Mouse (Mus musculus) heart, embryonic 14.5 days (tissue): ENCODE measurements around the gene Opa1. TPM values are rescaled to one million over a fixed set of nuclear protein-coding genes. Genes with fewer than 3 reads are reported as not detected.

Experiments
- ATAC-seq: fragments of 200-750 bp; cut with Nextera tagmentation; 2 replicates; pipeline ENCODE4 v1.8.0; 2017; ENCODE audit warnings: low read depth, moderate TSS enrichment; ENCODE audit not compliant: insufficient number of reproducible peaks, insufficient read depth, low FRiP score
- H3K27ac ChIP-seq, 2 experiments: fragments of 200-500 bp in 1 of 2; fragments of 300-500 bp in 1 of 2; sonication (generic) in 1 of 2; replicated peaks in 1 of 2; 2 replicates each; pipeline ENCODE4 v1.5.1; 2012 to 2014; ENCODE audit warnings: low read depth in 2 of 2, low read length in 2 of 2, control low read depth in 1 of 2, mild to moderate bottlenecking in 1 of 2, mixed read lengths in 1 of 2; ENCODE audit not compliant: control insufficient read depth in 1 of 2, insufficient read depth in 1 of 2
- H3K27me3 ChIP-seq: fragments of 300-500 bp; sonication (generic); 2 replicates; pipeline ENCODE4 v1.6.1; 2014; ENCODE audit warnings: mild to moderate bottlenecking, low read length, control low read depth; ENCODE audit not compliant: control insufficient read depth, insufficient read depth
- H3K36me3 ChIP-seq: fragments of 300-500 bp; sonication (generic); 2 replicates; pipeline ENCODE4 v1.6.1; 2014; ENCODE audit warnings: mild to moderate bottlenecking, control low read depth, low read length, mixed read lengths; ENCODE audit not compliant: control insufficient read depth, insufficient read depth
- H3K4me1 ChIP-seq, 2 experiments: fragments of 200-500 bp in 1 of 2; fragments of 300-500 bp in 1 of 2; sonication (generic) in 1 of 2; 2 replicates each; pipeline ENCODE4 v1.6.1; 2012 to 2014; ENCODE audit warnings: low read length in 2 of 2, control low read depth in 1 of 2, mixed read lengths in 1 of 2; ENCODE audit not compliant: control insufficient read depth in 2 of 2, insufficient read depth in 2 of 2
- H3K4me2 ChIP-seq: fragments of 300-500 bp; sonication (generic); 2 replicates; pipeline ENCODE4 v1.6.1; 2014; ENCODE audit warnings: mild to moderate bottlenecking, low read length
- H3K4me3 ChIP-seq, 2 experiments: fragments of 200-500 bp in 1 of 2; fragments of 300-500 bp in 1 of 2; sonication (generic) in 1 of 2; 2 replicates each; pipeline ENCODE4 v1.5.1; 2012 to 2014; ENCODE audit warnings: low read length in 2 of 2, mild to moderate bottlenecking in 2 of 2, control low read depth in 1 of 2, low read depth in 1 of 2, moderate library complexity in 1 of 2; ENCODE audit not compliant: control insufficient read depth in 1 of 2, insufficient read depth in 1 of 2
- H3K9ac ChIP-seq: fragments of 300-500 bp; sonication (generic); 2 replicates; pipeline ENCODE4 v1.6.1; 2014; ENCODE audit warnings: mild to moderate bottlenecking, low read length
- H3K9me3 ChIP-seq: fragments of 300-500 bp; sonication (generic); 2 replicates; pipeline ENCODE4 v1.6.1; 2016; ENCODE audit warnings: low read length, control low read depth; ENCODE audit not compliant: control insufficient read depth
- WGBS: fragments of 180-500 bp; shearing (Covaris S2); extraction: QIAGEN DNeasy Blood & Tissue Kit; methylation state at CpG from one replicate; pipeline ENCODE4 v1.1.7; 2014; 5-methylcytosine and 5-hydroxymethylcytosine counted together
- polyA plus RNA-seq: library from polyadenylated mRNA; unstranded; fragments of >200 nt; fragmentation: Nextera tagmentation; extraction: Ambion mirVana; gene quantifications from 2 replicates; pipeline ENCODE4 v1.2.1, GENCODE M21; 2014

The Opa1 gene
- polyA plus RNA-seq, 1 experiment from 2014 or later = 48.1 TPM

DNA sequence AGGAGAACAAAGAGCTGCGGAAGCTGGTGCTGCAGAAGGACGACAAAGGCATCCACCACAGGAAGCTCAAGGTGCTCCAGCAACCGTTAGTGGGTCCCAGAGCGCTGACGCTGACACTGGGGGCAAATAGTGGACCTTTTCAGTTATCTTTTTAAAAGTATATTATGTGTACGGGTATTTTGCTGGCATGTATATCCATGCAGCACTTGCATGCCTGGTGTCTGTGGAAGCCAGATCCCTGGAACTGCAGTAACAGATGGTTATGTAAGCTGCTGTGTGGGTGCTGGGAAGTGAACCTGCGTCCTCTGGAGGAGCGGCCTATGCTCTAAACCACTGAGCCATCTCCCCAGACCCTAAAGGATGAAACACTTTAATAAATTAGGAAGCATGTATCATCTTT, 26.4 kb downstream of the Opa1 start:
- no peak overlapping the region for H3K4me3 ChIP-seq
- peaks cover 81% of the 10 kb centered on the region for H3K36me3 ChIP-seq
- H3K27ac ChIP-seq = no peak overlapping the region
- no peaks in the 10 kb centered on the region for H3K27me3 ChIP-seq
- 89% methylated on average over 8 of the region's 8 CpGs for WGBS
- no peaks in the 10 kb centered on the region for H3K9me3 ChIP-seq
- ATAC-seq = no peak
- no peak overlapping the region for H3K4me2 ChIP-seq
- no peak overlapping the region for H3K9ac ChIP-seq
- no peaks in the 10 kb centered on the region for H3K4me1 ChIP-seq

DNA sequence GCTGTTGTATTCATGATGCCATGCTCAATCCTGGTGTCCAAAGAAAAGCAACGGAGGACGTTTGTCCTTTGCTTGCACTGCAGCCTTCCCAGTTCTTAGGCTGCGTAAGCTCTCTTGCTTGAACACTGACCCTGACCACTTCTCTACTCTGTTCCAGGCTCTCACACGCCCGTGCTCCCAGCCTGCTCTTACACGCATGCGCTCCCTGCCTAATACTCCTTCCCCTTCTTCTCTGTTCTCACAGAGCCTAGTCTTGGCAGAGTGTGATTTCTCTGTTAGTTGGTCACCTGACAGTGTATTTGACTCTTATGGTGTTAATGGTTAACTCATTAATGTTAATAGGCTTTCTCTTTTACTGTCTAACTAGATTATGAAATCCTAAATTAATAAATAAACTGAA, 28.0 kb downstream of the Opa1 start:
- Histone ChIP-seq H3K36me3 (peaks cover 85% of the 10 kb centered on the region), H3K4me3 (no peak overlapping the region), H3K27ac (no peak overlapping the region), H3K9ac (no peak overlapping the region), H3K4me2 (no peak overlapping the region), H3K9me3 (no peaks in the 10 kb centered on the region), H3K27me3 (no peaks in the 10 kb centered on the region), H3K4me1 (no peaks in the 10 kb centered on the region)
- no peak for ATAC-seq
- 94% methylated on average over 7 of the region's 7 CpGs for WGBS

DNA sequence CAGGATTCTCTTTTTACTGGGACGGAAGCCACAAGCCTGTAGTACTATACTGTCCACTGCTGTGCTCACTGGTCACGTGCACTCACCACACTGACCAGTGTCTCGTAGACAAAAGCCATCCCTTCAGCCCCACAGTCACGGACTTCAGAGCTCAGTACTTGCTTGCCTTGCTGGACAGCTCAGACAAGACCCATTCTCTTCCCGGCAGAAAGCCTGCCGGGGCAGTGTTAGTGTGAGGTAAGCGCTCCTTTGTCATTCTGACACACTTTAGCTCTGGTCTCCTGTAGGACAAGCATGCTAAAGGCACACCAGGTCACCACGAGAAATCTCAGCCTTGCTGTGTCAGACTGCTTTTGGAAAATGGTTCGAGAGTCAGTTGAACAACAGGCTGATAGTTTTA, 35.6 kb downstream of the Opa1 start:
- Histone ChIP-seq H3K27me3 (no peaks in the 10 kb centered on the region), H3K4me3 (no peak overlapping the region), H3K36me3 (peaks cover 96% of the 10 kb centered on the region)

DNA sequence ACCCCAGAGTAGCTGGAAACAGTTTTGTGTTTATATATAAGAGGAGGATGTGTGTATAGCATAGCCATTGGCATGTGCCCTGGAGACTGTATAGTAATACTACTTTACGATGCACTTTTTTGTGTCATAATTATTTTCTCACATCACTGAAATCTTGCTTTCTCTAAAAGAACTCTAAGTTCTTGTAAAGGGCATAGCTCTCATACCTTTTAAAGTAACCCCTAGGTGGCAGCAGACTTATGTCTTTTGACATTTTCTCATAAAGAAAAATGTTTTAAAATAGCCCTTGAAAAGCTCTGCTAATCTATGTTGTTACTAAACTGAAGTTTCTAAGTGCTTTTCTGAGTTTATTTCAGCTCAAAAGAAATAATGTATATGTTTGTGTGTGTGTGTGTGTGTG, 49.9 kb downstream of the Opa1 start:
- no peak overlapping the region for H3K4me3 ChIP-seq
- no peaks in the 10 kb centered on the region for H3K9me3 ChIP-seq
- peaks cover 97% of the 10 kb centered on the region for H3K36me3 ChIP-seq
- ATAC-seq = no peak
- WGBS = 86% methylated on average over 1 of the region's 1 CpGs
- no peaks in the 10 kb centered on the region for H3K27me3 ChIP-seq
- H3K4me1 ChIP-seq = no peaks in the 10 kb centered on the region
- H3K9ac ChIP-seq = no peak overlapping the region
- H3K27ac ChIP-seq = no peak overlapping the region
- no peak overlapping the region for H3K4me2 ChIP-seq

More for the DNA sequence above, 35.6 kb downstream of the Opa1 start:
- H3K4me2 ChIP-seq = no peak overlapping the region
- no peaks in the 10 kb centered on the region for H3K9me3 ChIP-seq
- H3K4me1 ChIP-seq = no peaks in the 10 kb centered on the region
- H3K9ac ChIP-seq = no peak overlapping the region
- WGBS = 87% methylated on average over 9 of the region's 9 CpGs
- no peak overlapping the region for H3K27ac ChIP-seq
- no peak for ATAC-seq

DNA sequence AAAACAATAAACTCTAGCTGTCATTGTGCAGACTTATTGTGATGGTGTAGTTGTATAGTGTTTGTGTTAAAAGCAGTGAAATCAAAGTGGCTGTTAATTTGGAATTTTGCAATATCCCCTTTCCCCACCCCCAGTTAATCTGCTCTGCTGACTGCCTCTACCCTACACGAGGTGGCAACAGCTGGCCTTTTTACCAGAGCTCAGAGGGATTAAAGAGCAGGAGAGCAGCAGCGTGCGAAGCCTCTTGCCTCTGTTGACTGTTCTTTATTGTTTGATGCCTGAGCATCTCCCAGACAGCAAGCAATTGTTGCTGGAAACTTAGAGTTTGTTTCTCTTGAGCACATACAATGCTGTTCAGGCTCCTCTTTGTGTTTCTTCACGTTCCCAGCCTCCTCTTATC, 56.6 kb downstream of the Opa1 start:
- H3K9me3 ChIP-seq = no peaks in the 10 kb centered on the region
- no peaks in the 10 kb centered on the region for H3K4me1 ChIP-seq
- no peaks in the 10 kb centered on the region for H3K27me3 ChIP-seq
- no peak overlapping the region for H3K4me2 ChIP-seq
- H3K36me3 ChIP-seq = peaks cover 83% of the 10 kb centered on the region
- no peak overlapping the region for H3K27ac ChIP-seq
- ATAC-seq = no peak
- WGBS = 56% methylated on average over 4 of the region's 4 CpGs
- H3K9ac ChIP-seq = no peak overlapping the region
- H3K4me3 ChIP-seq = no peak overlapping the region

DNA sequence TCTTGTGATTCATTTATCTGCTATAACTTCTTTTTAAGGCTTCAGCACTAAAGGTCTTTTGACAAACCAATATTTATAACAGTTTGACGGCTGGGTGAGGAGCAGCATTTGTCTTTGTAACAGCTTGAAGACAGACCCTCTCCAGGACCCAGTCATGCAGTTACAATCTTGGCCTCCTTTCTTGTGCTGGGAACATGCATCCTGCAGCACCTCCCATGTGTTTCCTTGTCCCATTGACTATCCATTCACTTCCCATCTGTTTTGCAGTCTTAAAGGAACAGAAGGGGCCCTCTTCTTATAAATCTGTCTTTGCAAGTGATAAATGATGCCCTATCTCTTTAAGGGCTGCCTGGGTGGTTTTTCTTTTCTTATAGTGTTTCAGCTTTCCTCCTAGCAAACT, 63.2 kb downstream of the Opa1 start:
- 71% methylated on average over 1 of the region's 1 CpGs for WGBS

DNA sequence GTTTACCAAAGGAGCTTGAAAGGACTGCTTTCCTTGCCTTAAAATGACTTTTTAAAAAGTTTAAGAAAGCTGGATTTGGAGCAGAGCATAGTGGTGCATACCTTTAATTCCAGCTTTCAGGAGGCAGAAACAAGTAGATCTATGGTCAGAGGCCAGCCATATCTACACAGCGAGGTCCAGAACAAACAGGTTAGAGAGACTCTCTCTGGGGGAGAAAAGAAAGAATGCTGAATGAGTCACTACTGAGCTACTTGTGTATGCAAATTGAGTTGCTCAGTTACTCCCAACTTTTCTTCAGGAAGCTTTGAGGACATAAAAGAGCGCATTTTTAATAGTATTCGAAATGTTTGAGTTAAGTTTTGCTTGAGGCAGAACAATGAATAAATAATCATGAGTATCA, 65.7 kb downstream of the Opa1 start:
- Histone ChIP-seq H3K36me3 (peaks cover 66% of the 10 kb centered on the region), H3K4me1 (no peaks in the 10 kb centered on the region), H3K9me3 (no peaks in the 10 kb centered on the region), H3K27me3 (no peaks in the 10 kb centered on the region), H3K9ac (no peak overlapping the region), H3K4me3 (no peak overlapping the region), H3K27ac (no peak overlapping the region), H3K4me2 (no peak overlapping the region)
- 78% methylated on average over 3 of the region's 3 CpGs for WGBS
- ATAC-seq = no peak

More for the DNA sequence above, 63.2 kb downstream of the Opa1 start:
- H3K4me1 ChIP-seq = no peaks in the 10 kb centered on the region
- H3K4me3 ChIP-seq = no peak overlapping the region
- H3K4me2 ChIP-seq = no peak overlapping the region
- ATAC-seq = no peak
- H3K27ac ChIP-seq = no peak overlapping the region
- peaks cover 65% of the 10 kb centered on the region for H3K36me3 ChIP-seq
- no peaks in the 10 kb centered on the region for H3K27me3 ChIP-seq
- no peaks in the 10 kb centered on the region for H3K9me3 ChIP-seq
- H3K9ac ChIP-seq = no peak overlapping the region

DNA sequence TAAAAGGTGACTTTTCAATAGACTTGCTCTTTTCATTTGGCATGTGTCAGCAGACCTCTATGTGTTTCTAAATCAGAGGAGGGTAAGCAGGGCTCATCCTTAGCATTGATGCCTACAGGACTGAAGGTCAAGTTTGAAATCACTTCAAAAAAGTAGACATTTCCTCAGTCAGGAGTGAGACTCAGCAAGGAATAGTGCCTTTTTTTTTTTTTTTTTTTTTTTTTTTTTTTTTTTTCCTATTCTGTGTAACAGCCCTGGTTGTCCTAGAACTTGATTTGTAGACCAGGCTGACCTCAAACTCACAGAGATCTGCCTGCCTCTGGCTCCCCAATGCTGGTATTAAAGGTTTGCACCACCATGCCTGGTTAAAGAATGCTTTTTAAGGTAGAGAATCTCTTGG, 67.1 kb downstream of the Opa1 start:
- H3K4me1 ChIP-seq = no peaks in the 10 kb centered on the region
- H3K9me3 ChIP-seq = no peaks in the 10 kb centered on the region
- H3K4me3 ChIP-seq = no peak overlapping the region
- no peak for ATAC-seq
- no peak overlapping the region for H3K27ac ChIP-seq
- peaks cover 66% of the 10 kb centered on the region for H3K36me3 ChIP-seq
- H3K27me3 ChIP-seq = no peaks in the 10 kb centered on the region
- no peak overlapping the region for H3K4me2 ChIP-seq
- H3K9ac ChIP-seq = no peak overlapping the region
